Mouse (Mus musculus) heart, embryonic 12.5 days (tissue): ENCODE measurements at regions not wholly inside any gene's neighbourhood (a gene's known extent, or its start where the extent isn't known, plus 50 kb on each side); places are given as distances from the start of the nearest gene placed in this dataset.
A peak's percentile ranks its signal among the peaks of the same experiment; 100 is the strongest.

Experiments used
- ATAC-seq: fragments of 200-750 bp; cut with Nextera tagmentation; 2 replicates; pipeline ENCODE4 v1.8.0; 2017; ENCODE audit warnings: moderate TSS enrichment, moderate library complexity; ENCODE audit not compliant: insufficient number of reproducible peaks, low FRiP score
- H3K27ac ChIP-seq: fragments of 300-500 bp; sonication (generic); 2 replicates; pipeline ENCODE4 v1.5.1; 2016; ENCODE audit warnings: mild to moderate bottlenecking, moderate library complexity; ENCODE audit not compliant: poor library complexity, severe bottlenecking
- H3K27me3 ChIP-seq: fragments of 300-500 bp; sonication (generic); replicated peaks from 2 replicates; pipeline ENCODE4 v1.6.1; 2016; ENCODE audit warnings: mild to moderate bottlenecking, moderate library complexity
- H3K36me3 ChIP-seq: fragments of 300-500 bp; sonication (generic); 2 replicates; pipeline ENCODE4 v1.6.1; 2016; ENCODE audit warnings: mild to moderate bottlenecking, moderate library complexity
- H3K4me1 ChIP-seq: fragments of 300-500 bp; sonication (generic); replicated peaks from 2 replicates; pipeline ENCODE4 v1.6.1; 2016; ENCODE audit warnings: mild to moderate bottlenecking
- H3K4me2 ChIP-seq: fragments of 300-500 bp; sonication (generic); 2 replicates; pipeline ENCODE4 v1.6.1; 2016; ENCODE audit warnings: mild to moderate bottlenecking, moderate library complexity
- H3K4me3 ChIP-seq: fragments of 300-500 bp; sonication (generic); 2 replicates; pipeline ENCODE4 v1.5.1; 2016; ENCODE audit warnings: mild to moderate bottlenecking
- H3K9ac ChIP-seq: fragments of 300-500 bp; sonication (generic); 2 replicates; pipeline ENCODE4 v1.6.1; 2016; ENCODE audit warnings: mild to moderate bottlenecking, moderate library complexity
- H3K9me3 ChIP-seq: fragments of 300-500 bp; sonication (generic); replicated peaks from 2 replicates; pipeline ENCODE4 v1.6.1; 2016; ENCODE audit warnings: mild to moderate bottlenecking, moderate library complexity
- WGBS: fragments of 180-500 bp; shearing (Covaris S2); methylation state at CpG from one replicate; pipeline ENCODE4 v1.1.7; 2016; 5-methylcytosine and 5-hydroxymethylcytosine counted together

DNA sequence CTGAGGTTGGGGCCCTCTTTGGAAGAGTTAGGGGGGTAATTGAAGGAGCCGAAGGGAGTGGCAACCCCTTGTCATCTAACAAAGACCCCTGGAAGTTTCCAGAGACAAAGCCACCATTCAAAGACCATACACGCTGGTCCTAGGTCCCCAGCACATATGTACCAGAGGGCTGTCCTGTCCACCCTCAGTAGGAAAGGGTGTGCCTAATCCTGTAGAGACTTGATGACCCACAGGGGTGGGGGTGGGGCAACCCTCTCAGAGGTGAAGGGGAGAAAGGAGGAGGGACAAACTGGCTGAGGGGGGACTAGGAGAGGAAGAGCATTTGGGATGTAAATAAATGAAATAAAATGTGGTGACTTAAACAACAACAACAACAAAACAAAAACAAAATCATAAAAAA is 274.9 kb upstream of the Mpped2 start:
- no peak overlapping the region for H3K4me2 ChIP-seq
- no peaks in the 10 kb centered on the region for H3K9me3 ChIP-seq

DNA sequence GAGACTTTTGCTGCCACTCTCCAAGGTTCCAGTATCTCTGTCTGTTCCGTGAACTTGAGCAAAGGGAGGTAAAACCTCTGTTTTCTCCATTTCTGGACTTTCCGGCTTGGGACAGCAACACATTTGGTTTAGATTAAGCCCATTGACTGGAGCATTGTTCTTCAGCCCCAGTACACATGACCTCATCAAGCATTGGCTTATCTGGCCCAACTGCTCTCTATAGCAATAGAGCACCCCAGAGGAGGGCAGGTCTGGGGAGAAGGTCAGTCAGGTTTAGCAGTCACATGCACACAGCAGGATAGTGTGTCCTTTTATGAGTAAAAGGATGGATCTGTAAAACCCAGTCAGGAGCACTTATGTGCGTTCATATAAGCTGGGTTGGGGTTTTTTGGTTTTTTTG is 268.1 kb upstream of the Mpped2 start:
- no peak for ATAC-seq
- H3K9me3 ChIP-seq: no peaks in the 10 kb centered on the region
- H3K9ac ChIP-seq: no peak overlapping the region
- H3K27me3 ChIP-seq: no peaks in the 10 kb centered on the region
- H3K4me1 ChIP-seq: no peaks in the 10 kb centered on the region
- no peaks in the 10 kb centered on the region for H3K36me3 ChIP-seq
- WGBS: 73% methylated on average over 3 of the region's 3 CpGs
- H3K4me2 ChIP-seq: no peak overlapping the region
- no peak overlapping the region for H3K27ac ChIP-seq
- H3K4me3 ChIP-seq: no peak overlapping the region

More for the DNA sequence above, 274.9 kb upstream of the Mpped2 start:
- ATAC-seq: no peak
- no peaks in the 10 kb centered on the region for H3K36me3 ChIP-seq
- 80% methylated on average over 2 of the region's 2 CpGs for WGBS
- H3K27me3 ChIP-seq: no peaks in the 10 kb centered on the region
- no peak overlapping the region for H3K9ac ChIP-seq
- no peak overlapping the region for H3K4me3 ChIP-seq
- no peak overlapping the region for H3K27ac ChIP-seq
- no peaks in the 10 kb centered on the region for H3K4me1 ChIP-seq

DNA sequence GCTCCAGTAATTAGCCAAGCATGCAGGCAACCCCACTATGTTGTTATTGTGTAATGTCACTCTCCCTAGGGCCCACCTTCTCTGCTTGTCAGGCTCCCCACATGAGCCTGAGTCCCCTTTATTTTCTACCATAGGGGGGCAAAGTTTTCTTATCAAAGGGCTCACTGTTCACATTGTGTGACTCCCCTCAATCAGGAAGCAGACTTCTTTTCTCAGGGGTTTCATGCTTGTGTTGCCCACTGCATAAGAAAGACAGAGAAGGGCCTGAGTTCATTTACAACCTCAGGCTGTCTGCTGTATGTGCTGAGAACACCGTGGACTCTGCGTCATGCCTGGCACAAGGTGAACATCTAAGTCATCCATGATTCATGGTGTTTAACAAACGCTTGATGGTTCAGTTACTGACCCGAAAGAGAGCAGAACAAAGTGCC is 267.6 kb upstream of the Mpped2 start:
- WGBS: 81% methylated on average over 4 of the region's 4 CpGs
- no peak overlapping the region for H3K27ac ChIP-seq

DNA sequence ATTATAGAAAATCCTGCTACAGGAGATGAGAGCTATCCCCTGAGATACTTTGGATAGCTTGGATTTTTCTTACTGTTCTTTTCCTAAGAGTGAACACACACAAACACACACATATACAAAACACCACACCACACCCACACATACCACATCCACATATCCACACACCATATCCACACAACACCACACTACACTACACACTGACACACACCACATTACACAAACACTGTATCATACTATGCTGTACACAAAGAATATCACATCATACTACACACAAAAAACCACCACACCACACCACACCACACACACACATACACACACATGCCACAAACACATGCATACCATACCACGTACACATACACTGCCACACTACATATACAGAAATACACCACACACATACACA is 267.1 kb upstream of the Mpped2 start:
- Histone ChIP-seq H3K4me3 (no peak overlapping the region), H3K4me1 (no peaks in the 10 kb centered on the region), H3K9me3 (no peaks in the 10 kb centered on the region), H3K4me2 (no peak overlapping the region), H3K36me3 (no peaks in the 10 kb centered on the region), H3K27me3 (no peaks in the 10 kb centered on the region), H3K27ac (no peak overlapping the region), H3K9ac (no peak overlapping the region)
- no peak for ATAC-seq
- 97% methylated on average over 1 of the region's 1 CpGs for whole genome bisulfite sequencing

More for the DNA sequence above, 267.6 kb upstream of the Mpped2 start:
- Histone ChIP-seq H3K9ac (no peak overlapping the region), H3K27me3 (no peaks in the 10 kb centered on the region), H3K9me3 (no peaks in the 10 kb centered on the region), H3K4me1 (no peaks in the 10 kb centered on the region), H3K4me2 (no peak overlapping the region), H3K4me3 (no peak overlapping the region), H3K36me3 (no peaks in the 10 kb centered on the region)
- ATAC-seq: no peak

DNA sequence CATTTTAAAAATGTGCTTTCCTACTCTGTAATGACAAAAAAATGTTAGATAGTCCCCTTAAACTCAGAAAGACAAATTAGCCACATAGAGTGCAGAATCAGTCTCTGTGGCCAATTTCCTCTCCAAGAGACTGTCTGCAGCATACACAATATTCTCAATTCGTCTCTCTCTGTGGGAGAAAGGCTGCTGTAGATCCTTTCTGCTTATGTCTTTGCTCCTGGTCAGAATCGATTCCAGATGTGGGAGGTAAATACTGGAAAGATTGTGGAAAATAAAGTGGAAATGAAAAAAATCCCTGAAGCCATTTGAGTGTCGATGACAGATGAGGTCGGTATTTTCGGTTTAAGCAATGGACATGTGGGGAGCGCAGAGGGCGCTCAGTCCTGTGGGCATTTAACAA is 265.8 kb upstream of the Mpped2 start:
- 71% methylated on average over 7 of the region's 7 CpGs for WGBS
- H3K27me3 ChIP-seq: no peaks in the 10 kb centered on the region
- H3K36me3 ChIP-seq: no peaks in the 10 kb centered on the region
- H3K27ac ChIP-seq: no peak overlapping the region
- no peak for ATAC-seq
- no peak overlapping the region for H3K4me2 ChIP-seq
- no peaks in the 10 kb centered on the region for H3K9me3 ChIP-seq
- H3K4me3 ChIP-seq: no peak overlapping the region
- no peak overlapping the region for H3K9ac ChIP-seq
- peaks cover 10% of the 10 kb centered on the region for H3K4me1 ChIP-seq

DNA sequence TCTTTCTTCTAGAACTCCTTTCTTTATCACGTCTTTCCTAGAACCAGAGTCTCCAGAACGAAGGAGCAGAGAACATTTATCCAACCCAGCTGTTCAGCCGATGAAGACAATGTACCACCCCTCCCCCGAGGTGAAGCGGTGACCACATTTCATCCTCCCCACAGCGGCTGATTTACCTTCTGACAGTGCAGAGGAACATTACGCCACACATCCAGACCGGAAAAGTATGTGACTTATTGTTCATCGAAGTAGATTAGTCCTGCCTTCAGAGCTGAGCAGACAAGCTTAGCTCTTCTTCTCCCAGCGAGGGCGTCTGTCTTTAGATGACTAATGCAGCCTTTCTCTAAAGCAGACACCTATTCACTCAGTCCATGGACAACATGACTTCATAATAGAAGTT is 264.2 kb upstream of the Mpped2 start:
- no peak for ATAC-seq

DNA sequence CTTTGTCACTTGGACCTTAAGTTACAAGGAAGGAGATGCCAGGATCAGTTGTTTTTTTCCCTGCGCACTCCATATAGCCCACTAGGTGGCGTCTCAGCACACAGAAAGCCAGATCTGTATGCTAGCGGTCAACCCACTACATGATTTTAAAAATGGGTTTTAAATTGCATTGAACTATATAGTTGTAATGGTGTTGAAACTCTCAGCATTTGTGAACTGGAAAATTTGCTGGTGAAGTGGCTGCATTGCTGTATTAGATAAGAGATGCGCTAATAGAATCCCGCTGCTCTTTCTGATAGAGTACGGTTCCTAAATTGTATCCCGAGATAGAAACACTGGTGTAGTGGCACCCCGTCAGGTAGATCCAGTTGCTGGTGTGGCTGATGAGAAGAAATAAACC is 261.9 kb upstream of the Mpped2 start:
- Histone ChIP-seq H3K9me3 (no peaks in the 10 kb centered on the region), H3K27ac (no peak overlapping the region), H3K9ac (peak overlapping the region; percentile 37; the same call in 1 of the 2 replicates), H3K4me2 (peak overlapping the region; percentile 73), H3K4me1 (peaks cover 16% of the 10 kb centered on the region), H3K36me3 (no peaks in the 10 kb centered on the region), H3K4me3 (peak overlapping the region; percentile 40), H3K27me3 (no peaks in the 10 kb centered on the region)
- ATAC-seq: no peak
- 20% methylated on average over 8 of the region's 8 CpGs for WGBS

More for the DNA sequence above, 264.2 kb upstream of the Mpped2 start:
- H3K9ac ChIP-seq: no peak overlapping the region
- no peaks in the 10 kb centered on the region for H3K36me3 ChIP-seq
- H3K4me3 ChIP-seq: no peak overlapping the region
- WGBS: 51% methylated on average over 11 of the region's 11 CpGs
- H3K4me1 ChIP-seq: peaks cover 16% of the 10 kb centered on the region
- no peak overlapping the region for H3K27ac ChIP-seq
- no peaks in the 10 kb centered on the region for H3K9me3 ChIP-seq
- no peak overlapping the region for H3K4me2 ChIP-seq
- H3K27me3 ChIP-seq: no peaks in the 10 kb centered on the region

DNA sequence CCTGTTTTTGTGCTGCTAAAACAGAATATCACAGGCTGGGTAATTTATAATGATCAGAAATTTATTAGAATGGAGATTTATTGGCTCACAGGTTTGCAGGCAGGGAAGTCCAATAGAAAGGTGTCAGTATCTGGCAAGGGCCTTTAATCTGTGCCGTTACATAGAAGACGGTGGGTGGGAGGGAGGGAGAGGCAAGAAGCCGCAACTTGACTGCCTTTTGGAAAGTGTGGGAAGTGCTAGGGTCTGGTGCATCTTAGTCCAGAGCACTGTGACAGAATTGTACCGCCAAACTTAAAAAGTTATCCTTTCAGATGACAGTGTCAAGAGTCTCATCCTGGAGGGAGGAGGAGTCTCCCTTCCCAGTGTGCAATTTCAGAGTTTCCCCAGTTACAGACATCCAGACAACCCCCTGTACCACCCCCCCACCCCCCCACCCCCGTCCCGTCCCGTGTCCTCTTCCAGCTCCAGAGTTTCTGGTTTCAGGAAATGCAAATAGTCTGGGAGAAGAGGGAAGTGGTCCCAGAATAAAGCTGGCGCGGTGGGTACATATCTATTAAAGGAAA is 261.4 kb upstream of the Mpped2 start:
- H3K4me1 ChIP-seq: peaks cover 16% of the 10 kb centered on the region
- H3K9me3 ChIP-seq: no peaks in the 10 kb centered on the region
- ATAC-seq: 0 out of 2 replicates have a peak, but pooled peaks have one; percentile 42
- no peak overlapping the region for H3K27ac ChIP-seq
- no peaks in the 10 kb centered on the region for H3K36me3 ChIP-seq
- H3K27me3 ChIP-seq: no peaks in the 10 kb centered on the region
- peak overlapping the region; percentile 40 for H3K4me3 ChIP-seq
- 11% methylated on average over 9 of the region's 9 CpGs for WGBS
- peak overlapping the region; percentile 73 for H3K4me2 ChIP-seq
- H3K9ac ChIP-seq: peak overlapping the region; percentile 37

DNA sequence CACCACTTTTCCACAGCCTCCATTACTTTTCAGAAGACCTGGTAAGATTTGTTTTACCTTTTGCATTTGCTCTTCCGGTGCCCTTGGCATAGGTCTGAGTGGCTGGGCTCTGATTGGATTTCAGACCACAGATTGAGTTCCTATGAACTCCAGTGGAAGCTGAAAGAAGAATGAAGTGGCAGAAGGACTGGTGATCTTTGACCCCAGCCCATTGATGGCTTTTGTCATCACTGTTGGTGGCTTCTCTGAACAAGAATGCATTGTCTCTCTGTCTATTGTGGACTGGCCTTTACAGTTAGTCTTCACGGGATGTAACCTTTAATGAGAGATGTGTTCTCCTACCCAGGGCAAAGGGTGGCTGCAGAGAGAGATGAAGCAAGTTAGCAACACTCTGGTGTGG is 256.9 kb upstream of the Mpped2 start:
- peaks cover 16% of the 10 kb centered on the region for H3K4me1 ChIP-seq
- WGBS: 71% methylated on average over 2 of the region's 2 CpGs
- H3K36me3 ChIP-seq: no peaks in the 10 kb centered on the region
- ATAC-seq: no peak
- H3K4me2 ChIP-seq: no peak overlapping the region
- no peak overlapping the region for H3K4me3 ChIP-seq
- no peaks in the 10 kb centered on the region for H3K9me3 ChIP-seq
- H3K27me3 ChIP-seq: no peaks in the 10 kb centered on the region
- H3K27ac ChIP-seq: no peak overlapping the region
- H3K9ac ChIP-seq: no peak overlapping the region

DNA sequence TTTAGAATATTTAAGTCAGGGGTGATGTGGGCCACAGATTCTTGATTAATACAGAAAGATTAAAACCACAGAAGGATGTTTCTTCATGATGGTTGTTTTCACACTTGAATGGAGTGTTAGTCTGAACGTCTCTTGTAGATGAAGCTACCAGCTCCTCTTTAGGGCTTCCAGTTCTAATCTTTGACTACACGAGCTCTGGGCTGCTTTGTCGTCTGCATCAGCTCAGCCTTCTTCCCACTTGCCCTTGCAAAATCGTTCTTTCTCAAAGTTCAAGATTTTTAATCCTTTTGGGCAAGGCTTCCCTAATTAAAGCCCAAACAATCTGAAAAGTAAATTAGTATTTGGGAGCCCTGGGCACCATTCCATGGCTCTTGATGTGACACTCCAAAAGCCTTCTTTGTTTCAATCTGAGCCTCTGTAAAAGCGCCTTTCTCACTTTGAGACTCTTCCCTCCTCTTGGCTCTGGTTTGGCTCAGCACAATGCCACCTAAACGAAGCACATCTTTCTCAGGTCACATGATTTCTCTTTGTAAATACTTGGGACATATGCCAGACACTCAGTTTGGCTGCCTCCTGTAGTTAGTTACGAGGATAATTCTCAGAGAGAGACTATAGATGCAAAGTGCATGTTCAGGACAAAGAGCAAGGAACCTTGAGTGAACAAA is 238.6 kb upstream of the Mpped2 start:
- peaks cover 11% of the 10 kb centered on the region for H3K4me1 ChIP-seq
- no peak overlapping the region for H3K9ac ChIP-seq
- 64% methylated on average over 7 of the region's 7 CpGs for WGBS
- no peak overlapping the region for H3K4me2 ChIP-seq
- ATAC-seq: no peak
- H3K9me3 ChIP-seq: no peaks in the 10 kb centered on the region
- H3K27me3 ChIP-seq: no peaks in the 10 kb centered on the region
- H3K36me3 ChIP-seq: no peaks in the 10 kb centered on the region
- no peak overlapping the region for H3K27ac ChIP-seq
- no peak overlapping the region for H3K4me3 ChIP-seq

DNA sequence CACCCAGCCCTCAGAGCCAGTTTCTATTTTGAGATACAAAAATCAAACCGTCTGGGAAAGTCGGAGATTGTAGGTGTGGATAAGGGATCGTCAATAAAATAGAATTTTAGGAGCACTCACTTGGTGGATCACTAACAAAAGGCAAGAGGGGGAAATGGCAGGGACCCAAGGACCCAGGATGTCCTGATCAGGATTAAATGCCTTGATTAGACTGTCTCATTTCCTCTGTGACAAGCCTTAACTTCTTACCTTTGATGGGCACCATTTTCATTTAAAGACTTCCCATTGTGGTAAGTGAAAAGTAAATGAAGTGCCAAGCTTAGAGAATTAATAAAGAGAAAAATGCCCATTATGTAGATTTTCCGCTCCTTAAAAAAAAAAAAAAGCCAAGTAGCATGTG is 238.0 kb upstream of the Mpped2 start:
- WGBS: 73% methylated on average over 4 of the region's 4 CpGs
- no peak overlapping the region for H3K4me2 ChIP-seq
- H3K4me1 ChIP-seq: peaks cover 11% of the 10 kb centered on the region
- H3K9ac ChIP-seq: no peak overlapping the region
- no peaks in the 10 kb centered on the region for H3K9me3 ChIP-seq
- no peak overlapping the region for H3K27ac ChIP-seq
- H3K36me3 ChIP-seq: no peaks in the 10 kb centered on the region
- H3K4me3 ChIP-seq: no peak overlapping the region
- ATAC-seq: no peak
- no peaks in the 10 kb centered on the region for H3K27me3 ChIP-seq

DNA sequence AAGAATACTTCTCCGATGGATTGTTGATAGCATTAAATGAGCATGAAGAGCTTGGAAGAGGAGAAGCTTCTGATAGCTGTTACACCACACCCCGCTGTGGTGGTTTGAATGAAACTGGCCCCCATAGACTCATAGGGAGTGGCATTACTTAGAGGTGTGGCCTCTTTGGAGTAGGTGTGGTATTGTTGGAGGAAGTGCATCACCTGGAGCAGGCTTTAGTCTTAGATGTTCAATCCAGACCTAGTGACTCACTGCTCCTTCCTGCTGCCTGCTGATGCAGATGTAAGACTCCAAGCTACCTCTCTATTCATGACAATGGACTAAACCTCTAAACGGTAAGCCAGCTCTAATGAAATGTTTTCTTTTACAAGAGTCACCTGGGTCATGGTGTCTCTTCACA is 237.1 kb upstream of the Mpped2 start:
- no peak overlapping the region for H3K4me2 ChIP-seq
- no peak overlapping the region for H3K27ac ChIP-seq
- 87% methylated on average over 3 of the region's 3 CpGs for WGBS
- H3K36me3 ChIP-seq: no peaks in the 10 kb centered on the region
- no peaks in the 10 kb centered on the region for H3K9me3 ChIP-seq
- H3K9ac ChIP-seq: no peak overlapping the region
- no peaks in the 10 kb centered on the region for H3K27me3 ChIP-seq
- ATAC-seq: no peak
- peaks cover 18% of the 10 kb centered on the region for H3K4me1 ChIP-seq
- H3K4me3 ChIP-seq: no peak overlapping the region
